Comparison of ENCODE assay signal across 32 mouse cellular contexts in the genomic region with DNA sequence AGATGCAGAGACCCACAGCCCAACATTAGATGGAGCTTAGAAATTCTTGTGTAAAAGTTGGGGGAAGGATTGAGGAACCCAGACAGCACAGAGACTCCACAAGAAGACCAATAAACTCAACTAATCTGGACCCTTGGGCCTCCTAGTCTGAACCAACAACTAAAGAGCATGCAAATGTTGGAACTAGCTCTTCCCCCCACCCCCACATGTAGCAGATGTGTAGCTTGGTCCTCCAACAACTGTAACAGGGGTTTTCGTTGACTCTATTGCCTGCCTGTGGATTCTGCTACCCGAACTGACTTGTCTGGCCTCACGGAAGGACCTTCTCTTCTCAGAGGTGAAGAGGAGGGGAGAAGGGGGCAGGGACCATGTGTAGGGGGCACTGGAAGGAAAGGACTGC.
"Had no signal": no experiment of that assay in that cellular context is flagged by ENCODE, and none has a peak within 500 bp of the region (broad histone marks: within the 10 kb centered on the region; RNA-seq: fewer than 3 reads in every experiment).

No protein-coding gene starts in this region.

- H3K9me3 ChIP-seq: heart, embryonic 10.5 days; heart, embryonic 12.5 days; heart, embryonic 13.5 days; heart, embryonic 15.5 days; hindbrain, embryonic 10.5 days; hindbrain, embryonic 12.5 days; hindbrain, embryonic 13.5 days; hindbrain, embryonic 15.5 days; intestine, embryonic 15.5 days; kidney, embryonic 15.5 days had no signal

- H3K27me3 ChIP-seq: heart, embryonic 12.5 days; heart, embryonic 13.5 days; heart, embryonic 15.5 days; hindbrain, embryonic 12.5 days; hindbrain, embryonic 13.5 days; hindbrain, embryonic 15.5 days; intestine, embryonic 15.5 days; kidney, embryonic 15.5 days had no signal

- H3K27ac ChIP-seq: heart, embryonic 10.5 days; heart, embryonic 13.5 days; heart, embryonic 15.5 days; hindbrain, embryonic 10.5 days; hindbrain, embryonic 12.5 days; hindbrain, embryonic 13.5 days; hindbrain, embryonic 14.5 days; hindbrain, embryonic 15.5 days; hindbrain, postnatal 0 days; intestine, embryonic 15.5 days; kidney, embryonic 15.5 days; kidney, postnatal 0 days; layer of hippocampus, adult 2 months; left cerebral cortex, adult 2 months had no signal

- H3K4me1 ChIP-seq: heart, embryonic 10.5 days; heart, embryonic 12.5 days; heart, embryonic 13.5 days; heart, embryonic 15.5 days; hindbrain, embryonic 10.5 days; hindbrain, embryonic 12.5 days; hindbrain, embryonic 13.5 days; hindbrain, embryonic 15.5 days; intestine, embryonic 15.5 days; kidney, embryonic 15.5 days had no signal

- H3K36me3 ChIP-seq: heart, embryonic 10.5 days; heart, embryonic 12.5 days; heart, embryonic 13.5 days; heart, embryonic 15.5 days; hindbrain, embryonic 10.5 days; hindbrain, embryonic 12.5 days; hindbrain, embryonic 13.5 days; hindbrain, embryonic 15.5 days; intestine, embryonic 15.5 days; kidney, embryonic 15.5 days had no signal

- DNase-seq: heart, postnatal 10 days; heart, postnatal 14 days; heart, postnatal 36 days; heart, postnatal 4 days; kidney, adult 11 months; kidney, adult 18-20 months; kidney, adult 2 months; kidney, adult 8-10 months; kidney, adult 9 months; kidney, postnatal 10 days; kidney, postnatal 14 days; kidney, postnatal 25 days; kidney, postnatal 36 days; kidney, postnatal 4 days; layer of hippocampus, adult 9-11 months; layer of hippocampus, postnatal 36 days had no signal

- H3K9ac ChIP-seq: heart, embryonic 12.5 days; heart, embryonic 13.5 days; heart, embryonic 15.5 days; hindbrain, embryonic 12.5 days; hindbrain, embryonic 13.5 days; hindbrain, embryonic 14.5 days; hindbrain, embryonic 15.5 days; intestine, embryonic 15.5 days; kidney, embryonic 15.5 days had no signal

- H3K4me2 ChIP-seq: heart, embryonic 11.5 days; heart, embryonic 12.5 days; heart, embryonic 13.5 days; heart, embryonic 15.5 days; hindbrain, embryonic 12.5 days; hindbrain, embryonic 13.5 days; hindbrain, embryonic 14.5 days; hindbrain, embryonic 15.5 days; intestine, embryonic 15.5 days; kidney, embryonic 15.5 days had no signal

- H3K4me3 ChIP-seq: heart, embryonic 10.5 days; heart, embryonic 12.5 days; heart, embryonic 13.5 days; heart, embryonic 15.5 days; hindbrain, embryonic 10.5 days; hindbrain, embryonic 12.5 days; hindbrain, embryonic 13.5 days; hindbrain, embryonic 15.5 days; intestine, embryonic 15.5 days; kidney, embryonic 15.5 days; layer of hippocampus, adult 2 months; left cerebral cortex, adult 2 months had no signal
